Mouse (Mus musculus) liver, embryonic 13.5 days (tissue): ENCODE data around the gene Pknox1. TPM values are rescaled to one million over a fixed set of nuclear protein-coding genes. Genes with fewer than 3 reads are reported as not detected.
"Not testable (repeated sequence)": the region's sequence is repeated elsewhere in the genome, so short reads cannot be mapped to it uniquely, and the experiment has no call there.

Experiments used
- ATAC-seq: fragments of 200-750 bp; cut with Nextera tagmentation; 2 replicates; pipeline ENCODE4 v1.8.0; 2017; ENCODE audit warnings: low read depth, mild to moderate bottlenecking, moderate number of reproducible peaks, moderate library complexity
- DNase-seq: peaks from one replicate; pipeline ENCODE4 v3.0.0; 2022
- H3K27ac ChIP-seq: fragments of 300-500 bp; sonication (generic); 2 replicates; pipeline ENCODE4 v1.5.1; 2015; ENCODE audit warnings: moderate library complexity, mild to moderate bottlenecking, inconsistent platforms
- H3K27me3 ChIP-seq: fragments of 300-500 bp; sonication (generic); 2 replicates; pipeline ENCODE4 v1.6.1; 2015; ENCODE audit warnings: mild to moderate bottlenecking, inconsistent platforms
- H3K36me3 ChIP-seq: fragments of 300-500 bp; sonication (generic); 2 replicates; pipeline ENCODE4 v1.6.1; 2015; ENCODE audit warnings: mild to moderate bottlenecking, inconsistent platforms
- H3K4me1 ChIP-seq: fragments of 300-500 bp; sonication (generic); replicated peaks from 2 replicates; pipeline ENCODE4 v1.6.1; 2015; ENCODE audit warnings: inconsistent platforms
- H3K4me2 ChIP-seq: fragments of 300-500 bp; sonication (generic); 2 replicates; pipeline ENCODE4 v1.6.1; 2015; ENCODE audit warnings: inconsistent platforms, mild to moderate bottlenecking, moderate library complexity
- H3K4me3 ChIP-seq: fragments of 300-500 bp; sonication (generic); replicated peaks from 2 replicates; pipeline ENCODE4 v1.5.1; 2015; ENCODE audit warnings: mild to moderate bottlenecking, inconsistent platforms
- H3K9ac ChIP-seq: fragments of 300-500 bp; sonication (generic); 2 replicates; pipeline ENCODE4 v1.6.1; 2015; ENCODE audit warnings: mild to moderate bottlenecking, inconsistent platforms
- H3K9me3 ChIP-seq: fragments of 300-500 bp; sonication (generic); replicated peaks from 2 replicates; pipeline ENCODE4 v1.6.1; 2016; ENCODE audit warnings: inconsistent platforms
- WGBS: fragments of 180-500 bp; shearing (Covaris S2); methylation state at CpG from one replicate; pipeline ENCODE4 v1.1.7; 2015; ENCODE audit not compliant: insufficient replicate concordance; 5-methylcytosine and 5-hydroxymethylcytosine counted together
- polyA plus RNA-seq: library from polyadenylated mRNA; unstranded; fragments of >200 nt; fragmentation: Nextera tagmentation; extraction: Ambion mirVana; gene quantifications from 2 replicates; pipeline ENCODE4 v1.2.1, GENCODE M21; 2015

The Pknox1 gene
- polyA plus RNA-seq, 1 experiment from 2014 or later, result 11.1 TPM

GRCm38 (mm10) chr17:31535358-31535757 is 29.2 kb upstream of the Pknox1 start:
- Histone ChIP-seq H3K27me3 (no peaks in the 10 kb centered on the region), H3K4me3 (no peak overlapping the region), H3K9ac (no peak overlapping the region), H3K4me1 (no peaks in the 10 kb centered on the region), H3K27ac (no peak overlapping the region), H3K4me2 (no peak overlapping the region), H3K36me3 (peaks cover 17% of the 10 kb centered on the region), H3K9me3 (no peaks in the 10 kb centered on the region)
- ATAC-seq (no peak), DNase-seq (no peak)
- 60% methylated on average over 4 of the region's 4 CpGs for WGBS

GRCm38 (mm10) chr17:31535871-31536629 is 28.5 kb upstream of the Pknox1 start:
- Histone ChIP-seq H3K9me3 (no peaks in the 10 kb centered on the region), H3K27ac (no peak overlapping the region), H3K4me1 (no peaks in the 10 kb centered on the region), H3K36me3 (peaks cover 13% of the 10 kb centered on the region), H3K4me2 (no peak overlapping the region), H3K4me3 (no peak overlapping the region), H3K9ac (no peak overlapping the region), H3K27me3 (no peaks in the 10 kb centered on the region)
- no peak for DNase-seq
- no peak for ATAC-seq
- WGBS, result 31% methylated on average over 8 of the region's 8 CpGs

GRCm38 (mm10) chr17:31540101-31540500 is 24.4 kb upstream of the Pknox1 start:
- no peaks in the 10 kb centered on the region for H3K27me3 ChIP-seq
- ATAC-seq (no peak), DNase-seq (no peak)
- WGBS, result 45% methylated on average over 3 of the region's 3 CpGs
- no peaks in the 10 kb centered on the region for H3K36me3 ChIP-seq
- no peaks in the 10 kb centered on the region for H3K4me1 ChIP-seq
- H3K27ac ChIP-seq, result no peak overlapping the region
- H3K4me3 ChIP-seq, result no peak overlapping the region
- no peak overlapping the region for H3K9ac ChIP-seq
- H3K4me2 ChIP-seq, result no peak overlapping the region
- H3K9me3 ChIP-seq, result no peaks in the 10 kb centered on the region

GRCm38 (mm10) chr17:31540809-31541459 is 23.6 kb upstream of the Pknox1 start:
- no peak overlapping the region for H3K9ac ChIP-seq
- H3K9me3 ChIP-seq, result no peaks in the 10 kb centered on the region
- no peak for ATAC-seq
- no peaks in the 10 kb centered on the region for H3K27me3 ChIP-seq
- H3K36me3 ChIP-seq, result no peaks in the 10 kb centered on the region
- no peak overlapping the region for H3K27ac ChIP-seq
- no peaks in the 10 kb centered on the region for H3K4me1 ChIP-seq
- no peak overlapping the region for H3K4me3 ChIP-seq
- DNase-seq, result no peak
- WGBS, result 58% methylated on average over 4 of the region's 4 CpGs
- H3K4me2 ChIP-seq, result no peak overlapping the region

- no peaks in the 10 kb centered on the region for H3K27me3 ChIP-seq
- H3K4me2 ChIP-seq, result no peak overlapping the region
- no peaks in the 10 kb centered on the region for H3K36me3 ChIP-seq
- WGBS, result 56% methylated on average over 6 of the region's 6 CpGs
- no peaks in the 10 kb centered on the region for H3K9me3 ChIP-seq
- H3K27ac ChIP-seq, result no peak overlapping the region
- no peak overlapping the region for H3K9ac ChIP-seq
- H3K4me3 ChIP-seq, result no peak overlapping the region
- DNase-seq (no peak), ATAC-seq (no peak)
- no peaks in the 10 kb centered on the region for H3K4me1 ChIP-seq
Measured at GRCm38 (mm10) chr17:31541460-31541831, 23.1 kb upstream of the Pknox1 start.

- WGBS, result 40% methylated on average over 6 of the region's 6 CpGs
Measured at GRCm38 (mm10) chr17:31543574-31543973, 21.0 kb upstream of the Pknox1 start.

GRCm38 (mm10) chr17:31546444-31547196 is 17.9 kb upstream of the Pknox1 start:
- WGBS, result 72% methylated on average over 9 of the region's 9 CpGs
- Histone ChIP-seq H3K27me3 (no peaks in the 10 kb centered on the region), H3K4me1 (no peaks in the 10 kb centered on the region), H3K9ac (no peak overlapping the region), H3K9me3 (no peaks in the 10 kb centered on the region), H3K27ac (no peak overlapping the region), H3K36me3 (no peaks in the 10 kb centered on the region), H3K4me2 (no peak overlapping the region), H3K4me3 (no peak overlapping the region)
- DNase-seq (no peak), ATAC-seq (no peak)

More at GRCm38 (mm10) chr17:31543574-31543973, 21.0 kb upstream of the Pknox1 start:
- no peak for ATAC-seq
- no peaks in the 10 kb centered on the region for H3K4me1 ChIP-seq
- no peak for DNase-seq
- no peak overlapping the region for H3K4me3 ChIP-seq
- H3K9ac ChIP-seq, result no peak overlapping the region
- no peaks in the 10 kb centered on the region for H3K27me3 ChIP-seq
- H3K9me3 ChIP-seq, result no peaks in the 10 kb centered on the region
- H3K4me2 ChIP-seq, result no peak overlapping the region
- no peak overlapping the region for H3K27ac ChIP-seq
- H3K36me3 ChIP-seq, result no peaks in the 10 kb centered on the region

GRCm38 (mm10) chr17:31547974-31548373 is 16.6 kb upstream of the Pknox1 start:
- Histone ChIP-seq H3K9me3 (no peaks in the 10 kb centered on the region), H3K9ac (no peak overlapping the region), H3K4me3 (no peak overlapping the region), H3K27ac (no peak overlapping the region), H3K4me2 (no peak overlapping the region), H3K4me1 (no peaks in the 10 kb centered on the region), H3K36me3 (no peaks in the 10 kb centered on the region), H3K27me3 (no peaks in the 10 kb centered on the region)
- ATAC-seq (no peak), DNase-seq (no peak)
- WGBS, result 56% methylated on average over 3 of the region's 3 CpGs

- ATAC-seq (no peak), DNase-seq (no peak)
- no peak overlapping the region for H3K4me3 ChIP-seq
- WGBS, result 55% methylated on average over 8 of the region's 8 CpGs
- no peaks in the 10 kb centered on the region for H3K9me3 ChIP-seq
- H3K36me3 ChIP-seq, result no peaks in the 10 kb centered on the region
- H3K27ac ChIP-seq, result no peak overlapping the region
- no peaks in the 10 kb centered on the region for H3K27me3 ChIP-seq
- no peak overlapping the region for H3K9ac ChIP-seq
- H3K4me1 ChIP-seq, result no peaks in the 10 kb centered on the region
- no peak overlapping the region for H3K4me2 ChIP-seq
Measured at GRCm38 (mm10) chr17:31549389-31549788, 15.1 kb upstream of the Pknox1 start.

GRCm38 (mm10) chr17:31552601-31553000 is 11.9 kb upstream of the Pknox1 start:
- ATAC-seq, result not testable (repeated sequence)

GRCm38 (mm10) chr17:31556253-31556652 is 8.3 kb upstream of the Pknox1 start:
- Histone ChIP-seq H3K4me2 (no peak overlapping the region), H3K36me3 (no peaks in the 10 kb centered on the region), H3K9ac (no peak overlapping the region), H3K27me3 (no peaks in the 10 kb centered on the region), H3K27ac (no peak overlapping the region), H3K4me1 (peaks cover 3% of the 10 kb centered on the region), H3K4me3 (no peak overlapping the region), H3K9me3 (no peaks in the 10 kb centered on the region)
- DNase-seq (no peak), ATAC-seq (no peak)
- 59% methylated on average over 4 of the region's 4 CpGs for WGBS

More at GRCm38 (mm10) chr17:31552601-31553000, 11.9 kb upstream of the Pknox1 start:
- DNase-seq, H3K27ac ChIP-seq, H3K4me1 ChIP-seq, H3K27me3 ChIP-seq, H3K4me2 ChIP-seq, H3K9me3 ChIP-seq, H3K4me3 ChIP-seq, H3K36me3 ChIP-seq, H3K9ac ChIP-seq: not testable (repeated sequence)
- 88% methylated on average over 23 of the region's 23 CpGs for WGBS
